Mouse (Mus musculus) spleen, adult 2 months (tissue): ENCODE results near the gene Dusp21.

Experiments used
- CTCF ChIP-seq: fragments of 200-500 bp; IDR thresholded peaks from 2 replicates; pipeline ENCODE4 v1.5.1; 2011; ENCODE audit warnings: mild to moderate bottlenecking, inconsistent platforms; ENCODE audit not compliant: insufficient read depth, insufficient read length, insufficient replicate concordance; ENCODE audit errors: extremely low read depth
- POLR2A ChIP-seq: fragments of 200-500 bp; IDR thresholded peaks from 2 replicates; pipeline ENCODE4 v1.6.1; 2011; ENCODE audit warnings: low read depth, low read length, inconsistent platforms

- TF ChIP-seq CTCF = no peak
- TF ChIP-seq POLR2A = no peak
Measured at GRCm38 (mm10) chrX:18163917-18164624, 18.4 kb downstream of the Dusp21 start.
